Mouse (Mus musculus): ENCODE measurements around the gene Zfp42.

DNA sequence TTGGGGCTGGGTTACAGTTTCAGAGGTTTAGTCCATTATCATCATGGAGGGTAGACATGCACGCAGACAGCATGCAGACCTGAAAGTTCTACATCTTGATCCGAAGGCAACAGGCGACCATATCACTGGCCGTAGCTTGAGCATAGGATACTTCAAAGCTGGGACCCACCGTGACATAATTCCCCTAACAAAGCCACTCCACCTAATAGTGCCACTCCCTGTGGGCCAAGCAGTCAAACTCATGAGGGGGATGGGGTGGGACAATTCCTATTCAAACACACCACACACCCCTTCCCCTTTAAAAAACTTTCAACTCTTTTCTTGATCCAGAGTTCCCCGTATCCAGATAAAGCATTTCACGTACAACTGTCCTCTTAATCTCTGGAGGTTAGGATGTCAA, 23.5 kb downstream of the Zfp42 start:
- TF ChIP-seq GATA1 (IDR thresholded peaks at IDR 0.05; ENCODE audit: low read length) (no peak), TAL1 (IDR thresholded peaks at IDR 0.05; ENCODE audit: low read length) (no peak)
